Mouse (Mus musculus) embryo, embryonic 10.5 days (tissue): ENCODE measurements around the gene Ccr10.

Source experiments
- DNase-seq: peaks from one replicate; pipeline ENCODE4 v3.0.0-alpha.2; 2015; ENCODE audit warnings: low spot score

Gene Ccr10

DNA sequence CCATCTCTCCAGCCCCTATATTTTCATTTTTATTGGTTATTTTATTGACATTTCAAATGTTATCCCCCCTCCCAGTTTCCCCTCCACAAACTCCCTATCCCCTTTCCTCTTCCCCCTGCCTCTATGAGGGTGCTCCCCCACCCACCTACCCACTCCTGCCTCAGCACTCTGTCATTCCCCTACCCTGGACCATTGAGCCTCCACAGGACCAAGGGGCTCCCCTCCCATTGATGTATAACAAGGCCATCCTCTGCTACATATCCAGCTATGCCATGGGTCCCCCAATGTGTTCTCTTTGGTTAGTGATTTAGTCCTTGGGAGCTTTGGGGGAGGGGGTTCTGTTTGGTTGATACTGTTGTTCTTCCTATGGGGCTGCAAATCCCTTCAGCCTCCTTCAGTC lies 20.6 kb downstream of the Ccr10 start:
- DNase-seq: no peak

DNA sequence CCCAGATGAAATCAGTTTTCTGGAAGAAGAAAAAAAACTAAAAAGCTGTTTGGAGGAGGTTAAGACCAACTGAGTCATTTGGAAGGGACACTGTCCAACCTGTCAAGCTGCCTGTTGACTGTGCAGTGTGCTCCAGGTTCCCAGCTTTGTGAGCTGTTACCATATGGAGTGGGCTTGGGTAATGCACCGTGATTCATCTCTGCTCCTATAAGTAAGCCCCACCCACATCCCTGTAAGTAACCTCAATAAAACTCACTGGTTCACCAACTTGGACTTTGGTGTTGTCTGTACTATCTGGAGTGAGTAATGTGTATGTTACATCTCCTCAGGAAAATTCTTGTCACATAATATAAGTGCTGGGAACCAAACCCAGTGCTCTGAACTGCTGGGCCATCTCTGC lies 22.4 kb downstream of the Ccr10 start:
- no peak for DNase-seq

DNA sequence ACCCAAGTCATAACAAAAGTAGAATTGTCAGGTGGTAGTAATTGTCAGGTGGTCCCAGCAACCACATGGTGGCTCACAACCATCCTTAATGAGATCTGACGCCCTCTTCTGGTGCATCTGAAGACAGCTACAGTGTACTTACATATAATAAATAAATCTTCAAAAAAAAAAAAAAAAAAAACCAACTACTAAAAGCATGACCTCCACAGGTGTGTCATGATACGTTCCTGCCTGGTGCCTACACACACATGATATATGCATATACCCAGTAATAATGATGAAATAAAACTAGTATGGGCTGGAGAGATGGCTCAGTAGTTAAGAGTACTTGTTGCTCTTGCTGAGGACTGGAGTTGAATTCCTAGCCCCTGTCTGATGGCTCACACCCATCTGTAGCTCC lies 24.2 kb downstream of the Ccr10 start:
- DNase-seq: no peak

DNA sequence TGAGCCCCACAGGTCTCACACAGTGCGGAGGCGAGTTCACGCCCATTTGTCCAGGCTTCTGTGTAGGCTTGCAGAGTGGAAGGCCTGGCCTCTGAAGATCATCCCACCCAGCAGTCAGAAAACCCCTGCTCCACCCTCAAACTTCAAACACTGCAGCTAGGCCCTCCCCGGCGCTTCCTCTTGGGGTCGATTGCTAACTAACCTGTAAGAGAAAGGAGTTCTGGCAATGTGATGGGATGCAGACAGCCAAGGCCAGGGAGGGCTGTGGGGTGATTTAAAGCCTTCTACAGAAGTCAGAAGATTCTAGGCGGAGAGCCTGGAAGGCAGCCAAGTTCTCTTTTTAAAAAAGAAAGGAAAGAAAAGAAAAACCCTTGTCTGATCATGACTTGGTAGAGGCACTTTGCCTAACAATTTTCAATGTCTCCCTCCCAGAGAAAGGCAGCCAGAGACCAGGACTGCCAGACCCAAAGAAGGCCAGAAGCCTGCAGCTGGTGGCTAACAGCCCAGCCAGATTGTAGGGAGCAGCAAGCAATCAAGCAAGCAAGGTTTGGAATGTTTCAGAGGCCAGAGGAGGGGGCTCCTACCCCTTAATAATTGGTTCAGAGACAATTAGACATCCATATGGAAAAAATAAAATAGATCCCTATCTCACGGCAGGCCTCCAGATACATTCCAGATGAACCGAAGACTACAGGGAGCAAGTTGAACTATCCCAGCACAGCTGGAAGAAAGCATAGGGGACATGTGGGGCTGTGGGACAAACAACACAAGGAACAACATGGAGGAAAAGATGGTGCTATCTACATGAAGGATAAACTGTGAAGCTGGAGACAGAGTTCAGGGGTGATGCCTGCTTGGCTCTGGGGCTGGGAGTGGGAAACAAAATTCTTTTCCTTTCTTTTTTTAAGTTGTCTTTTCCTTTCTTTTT lies 25.8 kb downstream of the Ccr10 start:
- no peak for DNase-seq

- no peak for DNase-seq
Observed at GRCm38 (mm10) chr11:101148751-101149150, 26.5 kb downstream of the Ccr10 start.

- DNase-seq: peak; percentile 59
Observed at GRCm38 (mm10) chr11:101146377-101146776, 28.9 kb downstream of the Ccr10 start.

DNA sequence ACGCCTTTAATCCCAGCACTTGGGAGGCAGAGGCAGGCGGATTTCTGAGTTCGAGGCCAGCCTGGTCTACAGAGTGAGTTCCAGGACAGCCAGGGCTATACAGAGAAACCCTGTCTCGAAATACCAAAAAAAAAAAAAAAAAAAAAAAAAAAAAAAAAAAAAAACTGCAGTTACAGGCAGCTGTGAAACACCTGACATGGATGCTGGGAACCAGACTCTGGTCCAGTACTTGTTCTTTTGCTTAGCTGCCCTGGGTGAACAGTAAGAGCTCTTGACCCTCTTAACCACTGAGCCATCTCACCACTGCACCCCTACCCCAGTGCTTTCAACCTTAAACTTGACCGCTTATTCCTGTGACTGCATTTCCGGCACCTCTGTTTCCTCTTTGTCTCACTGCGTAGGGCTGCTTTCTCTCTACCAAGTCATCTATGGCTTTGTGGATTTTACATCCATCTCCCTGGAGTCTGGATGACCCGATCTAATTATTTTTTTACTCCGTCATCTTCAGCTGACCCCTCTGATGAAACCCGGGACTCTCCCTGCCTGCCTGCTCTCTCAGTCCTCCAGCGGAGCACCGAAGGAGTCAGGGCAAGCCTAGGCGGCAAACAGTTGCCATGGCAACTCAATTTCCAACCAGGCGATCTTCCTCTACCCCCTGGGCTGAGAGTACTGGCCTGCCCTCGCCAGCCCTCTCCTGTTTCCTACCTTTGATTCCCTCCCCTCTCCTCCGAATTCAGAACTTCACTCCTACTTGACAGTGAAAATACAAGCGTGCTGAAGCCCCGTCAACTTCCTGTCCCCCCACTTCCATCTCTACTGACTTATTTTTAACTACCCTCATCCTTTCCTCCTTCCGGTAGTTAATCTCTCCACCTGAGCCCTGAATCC lies 31.7 kb downstream of the Ccr10 start:
- peak; percentile 86 for DNase-seq

GRCm38 (mm10) chr11:101142215-101142967 lies 32.9 kb downstream of the Ccr10 start:
- DNase-seq: no peak

- DNase-seq: no peak
Observed at GRCm38 (mm10) chr11:101141088-101141487, 34.2 kb downstream of the Ccr10 start.

GRCm38 (mm10) chr11:101140164-101140819 lies 35.0 kb downstream of the Ccr10 start:
- peak; percentile 40 for DNase-seq

DNA sequence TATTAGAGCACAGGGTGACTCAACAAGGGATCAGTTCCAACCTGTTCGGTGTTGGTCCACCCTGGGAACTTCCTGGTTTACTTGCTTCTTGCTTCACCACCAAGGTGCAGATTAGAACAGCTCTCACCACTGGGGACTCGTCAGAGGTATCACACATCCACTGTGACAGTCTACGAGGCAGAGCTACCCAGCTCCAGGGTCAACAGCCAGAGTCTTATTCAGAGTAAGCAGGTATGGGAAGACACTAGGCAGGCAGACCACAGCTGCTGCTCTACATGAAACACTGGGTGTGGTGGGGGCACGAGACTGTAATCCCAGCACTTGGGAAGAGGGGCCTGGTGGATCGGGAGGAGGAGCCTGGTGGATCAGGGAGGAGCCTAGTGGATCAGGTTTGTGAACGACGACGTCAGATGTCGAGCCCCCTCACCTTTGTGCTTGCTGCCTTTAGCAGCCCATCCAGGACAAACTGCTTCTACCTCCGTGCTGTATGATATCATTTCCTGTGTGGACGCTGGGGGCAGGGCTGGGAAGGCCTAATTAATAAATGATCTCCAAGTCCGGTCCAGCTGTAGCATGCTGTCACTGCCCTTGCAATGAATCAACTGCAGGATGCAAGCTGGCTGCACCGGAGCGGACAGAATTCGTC lies 36.6 kb downstream of the Ccr10 start:
- peak; percentile 73 for DNase-seq

GRCm38 (mm10) chr11:101137000-101137399 lies 38.2 kb downstream of the Ccr10 start:
- no peak for DNase-seq

- no peak for DNase-seq
Observed at GRCm38 (mm10) chr11:101134217-101134865, 40.9 kb downstream of the Ccr10 start.

- DNase-seq: no peak
Observed at GRCm38 (mm10) chr11:101133037-101133436, 42.2 kb downstream of the Ccr10 start.

- DNase-seq: peak; percentile 49
Observed at GRCm38 (mm10) chr11:101131701-101132100, 43.5 kb downstream of the Ccr10 start.

GRCm38 (mm10) chr11:101131187-101131586 lies 44.1 kb downstream of the Ccr10 start:
- DNase-seq: no peak

GRCm38 (mm10) chr11:101130056-101130756 lies 45.0 kb downstream of the Ccr10 start:
- DNase-seq: no peak

GRCm38 (mm10) chr11:101128996-101129577 lies 46.2 kb downstream of the Ccr10 start:
- DNase-seq: no peak

DNA sequence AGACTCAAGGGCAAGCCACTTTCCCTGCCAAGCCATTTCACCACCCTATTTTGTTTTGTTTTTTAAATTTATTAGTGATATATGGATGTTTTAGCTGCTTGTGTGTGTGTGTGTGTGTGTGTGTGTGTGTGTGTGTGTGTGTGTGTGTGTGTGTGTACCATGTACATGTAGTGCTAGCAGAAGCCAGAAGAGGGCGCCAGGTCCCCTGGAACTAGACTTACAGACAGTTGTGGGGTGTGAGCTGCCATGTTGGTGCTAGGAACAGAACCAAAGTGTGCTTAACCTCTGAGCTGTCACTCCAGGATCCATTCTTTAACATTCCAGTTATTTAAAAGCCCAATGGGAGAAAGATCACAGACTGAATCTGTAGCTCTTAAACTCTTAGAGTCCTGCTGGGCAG lies 48.2 kb downstream of the Ccr10 start:
- no peak for DNase-seq
